Comparison of ENCODE assay signal across 29 mouse cellular contexts in the genomic region with DNA sequence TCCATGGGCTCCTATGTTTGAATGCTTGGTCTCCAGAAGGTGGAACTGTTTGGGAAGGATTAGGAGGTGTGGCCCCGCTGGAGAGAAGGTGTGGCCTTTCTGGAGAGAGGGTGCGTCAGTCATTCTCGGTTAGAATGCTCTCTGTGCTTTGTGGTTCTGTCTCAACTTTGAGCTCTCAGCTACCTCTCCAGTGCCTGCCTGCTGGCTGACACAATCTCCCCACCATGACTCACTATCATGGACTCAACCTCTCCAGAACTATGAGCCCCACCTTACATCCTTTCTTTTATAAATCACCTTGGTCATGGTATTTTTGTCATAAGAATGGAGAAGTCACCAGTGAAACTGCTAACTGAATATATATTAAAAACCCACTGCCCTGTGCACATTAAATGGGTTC. TPM values are rescaled to one million over a fixed set of nuclear protein-coding genes. Genes with fewer than 3 reads are reported as not detected.
DNase-seq lines count a peak whose midpoint lies in the region; ATAC-seq and TF ChIP-seq lines count a peak whose summit lies in the region.
"Had no signal": no experiment of that assay in that cellular context is flagged by ENCODE, and none has a peak within 500 bp of the region (broad histone marks: within the 10 kb centered on the region; RNA-seq: fewer than 3 reads in every experiment).

No protein-coding gene starts in this region.

- H3K4me3 ChIP-seq in kidney, embryonic 16.5 days (ENCODE audit: low read length): no peak overlapping the region
- H3K4me3 ChIP-seq in lung, postnatal 0 days (ENCODE audit: low read depth, low read length): no peak overlapping the region
- H3K4me3 ChIP-seq in intestine, embryonic 16.5 days (ENCODE audit: low read length): no peak overlapping the region
- H3K4me3 ChIP-seq in stomach, embryonic 16.5 days (replicated peaks; ENCODE audit: low read length): no peak overlapping the region
- no peak overlapping the region for H3K4me3 ChIP-seq in gastrocnemius, adult 2 months
- H3K4me3 ChIP-seq: embryonic facial prominence, embryonic 12.5 days; hindbrain, embryonic 12.5 days; midbrain, embryonic 13.5 days; neural tube, embryonic 13.5 days had no signal

- H3K27ac ChIP-seq in kidney, embryonic 16.5 days (ENCODE audit: low read length): peak overlapping the region; percentile 80
- peak overlapping the region; percentile 64 for H3K27ac ChIP-seq in lung, postnatal 0 days (ENCODE audit: low read length)
- no peak overlapping the region for H3K27ac ChIP-seq in intestine, embryonic 16.5 days (ENCODE audit: low read length)
- peak overlapping the region; percentile 62 for H3K27ac ChIP-seq in stomach, embryonic 16.5 days (ENCODE audit: low read length)
- no peak overlapping the region for H3K27ac ChIP-seq in gastrocnemius, adult 2 months
- H3K27ac ChIP-seq: embryonic facial prominence, embryonic 12.5 days; hindbrain, embryonic 12.5 days; hindbrain, postnatal 0 days; liver, embryonic 14.5 days; macrophage; midbrain, embryonic 13.5 days; neural tube, embryonic 13.5 days had no signal

- no peak for DNase-seq in kidney, adult 9 months
- peak; percentile 73 for DNase-seq in lung, postnatal 0 days (ENCODE audit: low spot score)
- DNase-seq in lung, adult 18-20 months: no peak
- DNase-seq in gastrocnemius, adult 2 months: no peak
- DNase-seq: adrenal gland, postnatal 10 days; B cell, adult 2 months; cerebellum, adult 8-10 months; cerebellum, postnatal 36 days; gastrocnemius, postnatal 25 days; heart, adult 18-20 months; heart, postnatal 36 days; liver; right cerebral cortex, postnatal 4 days; thymus, adult 18-20 months; thymus, postnatal 25 days had no signal

- 94% methylated on average over 3 of the region's 3 CpGs for WGBS in kidney, embryonic 16.5 days
- 82% methylated on average over 3 of the region's 3 CpGs for WGBS in lung, postnatal 0 days
- WGBS in intestine, embryonic 16.5 days: 84% methylated on average over 3 of the region's 3 CpGs
- WGBS in stomach, embryonic 16.5 days: 92% methylated on average over 3 of the region's 3 CpGs

- H3K9me3 ChIP-seq in kidney, embryonic 16.5 days (ENCODE audit: low read length): no peaks in the 10 kb centered on the region
- no peaks in the 10 kb centered on the region for H3K9me3 ChIP-seq in lung, postnatal 0 days (ENCODE audit: low read length)
- H3K9me3 ChIP-seq in intestine, embryonic 16.5 days (ENCODE audit: control insufficient read depth, low read length): no peaks in the 10 kb centered on the region
- peaks cover 8% of the 10 kb centered on the region for H3K9me3 ChIP-seq in stomach, embryonic 16.5 days (replicated peaks; ENCODE audit: control insufficient read depth, low read length)
- H3K9me3 ChIP-seq: hindbrain, embryonic 12.5 days; midbrain, embryonic 13.5 days; neural tube, embryonic 13.5 days had no signal

- TF ChIP-seq CTCF in lung, postnatal 0 days (IDR thresholded peaks at IDR 0.05): no peak
- TF ChIP-seq CTCF in gastrocnemius, adult 2 months (IDR thresholded peaks at IDR 0.05): no peak

- H3K9ac ChIP-seq in kidney, embryonic 16.5 days (replicated peaks; ENCODE audit: low read length): no peak overlapping the region
- no peak overlapping the region for H3K9ac ChIP-seq in lung, postnatal 0 days (replicated peaks; ENCODE audit: low read depth)
- no peak overlapping the region for H3K9ac ChIP-seq in intestine, embryonic 16.5 days (ENCODE audit: low read depth, low read length)
- H3K9ac ChIP-seq in stomach, embryonic 16.5 days (ENCODE audit: low read length): no peak overlapping the region
- H3K9ac ChIP-seq: embryonic facial prominence, embryonic 12.5 days; hindbrain, embryonic 12.5 days; liver, embryonic 14.5 days; midbrain, embryonic 13.5 days; neural tube, embryonic 13.5 days had no signal

- H3K36me3 ChIP-seq in kidney, embryonic 16.5 days (ENCODE audit: insufficient read depth, low read length): peaks cover 9% of the 10 kb centered on the region; the same call in 1 of the 2 replicates
- H3K36me3 ChIP-seq in lung, postnatal 0 days (ENCODE audit: insufficient read depth, low read length): no peaks in the 10 kb centered on the region
- no peaks in the 10 kb centered on the region for H3K36me3 ChIP-seq in intestine, embryonic 16.5 days (ENCODE audit: control insufficient read depth, insufficient read depth, low read length)
- peaks cover 16% of the 10 kb centered on the region; the same call in 1 of the 2 replicates for H3K36me3 ChIP-seq in stomach, embryonic 16.5 days (ENCODE audit: control insufficient read depth, insufficient read depth, low read length)
- H3K36me3 ChIP-seq: hindbrain, embryonic 12.5 days; midbrain, embryonic 13.5 days; neural tube, embryonic 13.5 days had no signal

- H3K27me3 ChIP-seq in kidney, embryonic 16.5 days (ENCODE audit: insufficient read depth, low read length): no peaks in the 10 kb centered on the region
- H3K27me3 ChIP-seq in lung, postnatal 0 days (replicated peaks; ENCODE audit: insufficient read depth, low read length): no peaks in the 10 kb centered on the region
- H3K27me3 ChIP-seq in intestine, embryonic 16.5 days (replicated peaks; ENCODE audit: control insufficient read depth, insufficient read depth, low read length): no peaks in the 10 kb centered on the region
- H3K27me3 ChIP-seq in stomach, embryonic 16.5 days (ENCODE audit: control insufficient read depth, insufficient read depth, low read length): no peaks in the 10 kb centered on the region
- H3K27me3 ChIP-seq: embryonic facial prominence, embryonic 12.5 days; hindbrain, embryonic 12.5 days; midbrain, embryonic 13.5 days; neural tube, embryonic 13.5 days had no signal

- TF ChIP-seq EP300 in lung, postnatal 0 days (IDR thresholded peaks at IDR 0.05): no peak

- no peak for ATAC-seq in kidney, embryonic 16.5 days (ENCODE audit: low FRiP score, low TSS enrichment)
- ATAC-seq in lung, postnatal 0 days: peak; percentile 65
- peak; percentile 25; the same call in 1 of the 2 replicates for ATAC-seq in intestine, embryonic 16.5 days
- ATAC-seq in stomach, embryonic 16.5 days (ENCODE audit: insufficient read depth, low FRiP score): no peak
- ATAC-seq: forebrain, embryonic 14.5 days; hindbrain, postnatal 0 days; midbrain, embryonic 13.5 days had no signal

- intact Hi-C loops in gastrocnemius, adult 2 months (cut with DNase I): no loop called here

- peaks cover 11% of the 10 kb centered on the region for H3K4me1 ChIP-seq in kidney, embryonic 16.5 days (ENCODE audit: insufficient read depth, low read length)
- H3K4me1 ChIP-seq in lung, postnatal 0 days (ENCODE audit: insufficient read depth, low read depth, low read length): no peaks in the 10 kb centered on the region
- H3K4me1 ChIP-seq in intestine, embryonic 16.5 days (ENCODE audit: control insufficient read depth, insufficient read depth, low read length): peaks cover 6% of the 10 kb centered on the region; the same call in 1 of the 2 replicates
- no peaks in the 10 kb centered on the region for H3K4me1 ChIP-seq in stomach, embryonic 16.5 days (ENCODE audit: control insufficient read depth, insufficient read depth, low read length)
- H3K4me1 ChIP-seq: hindbrain, embryonic 12.5 days had no signal

- no peak overlapping the region for H3K4me2 ChIP-seq in kidney, embryonic 16.5 days (replicated peaks; ENCODE audit: low read depth, low read length)
- no peak overlapping the region for H3K4me2 ChIP-seq in lung, postnatal 0 days (replicated peaks; ENCODE audit: low read depth, low read length)
- H3K4me2 ChIP-seq in intestine, embryonic 16.5 days (ENCODE audit: low read depth, low read length): no peak overlapping the region
- H3K4me2 ChIP-seq in stomach, embryonic 16.5 days (ENCODE audit: low read depth, low read length): no peak overlapping the region
- H3K4me2 ChIP-seq: embryonic facial prominence, embryonic 12.5 days; heart, embryonic 11.5 days; hindbrain, embryonic 12.5 days; midbrain, embryonic 13.5 days; neural tube, embryonic 13.5 days had no signal

RNA-seq across cellular contexts. Expression of gene Vwa2, which starts 40.6 kb away (rescaled TPM):
- 22.4 and 23.9 TPM in 2 replicates for polyA plus RNA-seq in kidney, embryonic 16.5 days (2015; fragmentation: Nextera tagmentation; extraction: Ambion mirVana)
- polyA plus RNA-seq in lung, postnatal 0 days (2015; fragmentation: Nextera tagmentation; extraction: Ambion mirVana): 0.48 and 0.63 TPM in 2 replicates
- polyA plus RNA-seq in intestine, embryonic 16.5 days (2015; fragmentation: Nextera tagmentation; extraction: Ambion mirVana): 0.29 and 0.43 TPM in 2 replicates
- polyA plus RNA-seq in stomach, embryonic 16.5 days (2015; fragmentation: Nextera tagmentation; extraction: Ambion mirVana): 2.5 and 2.9 TPM in 2 replicates
- total RNA-seq in gastrocnemius, adult 2 months (2021): not detected
- total RNA-seq: adrenal gland, postnatal 10 days; gastrocnemius, postnatal 25 days; heart, adult 18-20 months; heart, postnatal 36 days; left cerebral cortex, adult 18-20 months; megakaryocyte-erythroid progenitor cell, adult 5-6 weeks had no signal
- polyA plus RNA-seq: macrophage had no signal

Comparison
In these comparisons a context has a peak if more than half of its experiments do, and no peak if none do; other contexts are left out.
1. ATAC-seq: peak in lung, postnatal 0 days (single experiment) and intestine, embryonic 16.5 days (single experiment); none in kidney, embryonic 16.5 days (single experiment) and stomach, embryonic 16.5 days (single experiment).
2. H3K27ac ChIP-seq: peak in kidney, embryonic 16.5 days (single experiment), lung, postnatal 0 days (single experiment) and stomach, embryonic 16.5 days (single experiment); none in intestine, embryonic 16.5 days (single experiment) and gastrocnemius, adult 2 months (single experiment).